Comparison of ENCODE assay signal across 24 mouse cellular contexts in the genomic region with DNA sequence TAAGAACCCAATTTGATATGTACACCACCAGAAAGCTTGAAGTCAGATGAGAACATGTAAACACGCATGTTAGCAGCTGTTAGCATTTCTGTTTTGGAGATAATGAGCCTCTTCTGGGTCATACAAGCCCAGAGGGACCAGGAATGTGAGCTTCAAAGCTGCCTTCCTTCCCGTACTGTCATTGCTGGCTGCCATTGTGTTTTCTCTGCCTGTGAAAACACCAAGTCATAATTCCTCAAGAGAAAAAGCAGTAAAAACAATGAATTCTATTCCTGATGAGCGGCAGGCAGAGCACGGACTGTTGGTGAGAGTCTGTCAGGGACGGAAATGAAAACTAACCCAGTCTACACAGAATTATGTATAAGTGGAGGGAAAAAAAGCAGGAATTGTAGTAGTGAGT. TPM values are rescaled to one million over a fixed set of nuclear protein-coding genes. Genes with fewer than 3 reads are reported as not detected.
DNase-seq lines count a peak whose midpoint lies in the region; ATAC-seq lines count a peak whose summit lies in the region.
"Had no signal": no experiment of that assay in that cellular context is flagged by ENCODE, and none has a peak within 500 bp of the region (broad histone marks: within the 10 kb centered on the region; RNA-seq: fewer than 3 reads in every experiment).

No protein-coding gene starts in this region.

- no peaks in the 10 kb centered on the region for H3K9me3 ChIP-seq in embryonic facial prominence, embryonic 13.5 days
- H3K9me3 ChIP-seq in embryonic facial prominence, embryonic 10.5 days = no peaks in the 10 kb centered on the region
- H3K9me3 ChIP-seq in kidney, embryonic 14.5 days (ENCODE audit: control insufficient read depth, low read length) = no peaks in the 10 kb centered on the region
- H3K9me3 ChIP-seq in midbrain, embryonic 16.5 days (replicated peaks; ENCODE audit: control insufficient read depth, low read length, poor library complexity, severe bottlenecking) = no peaks in the 10 kb centered on the region
- H3K9me3 ChIP-seq in forebrain, embryonic 10.5 days = no peaks in the 10 kb centered on the region
- H3K9me3 ChIP-seq: G1E; heart, embryonic 12.5 days; liver, embryonic 12.5 days; neural tube, embryonic 12.5 days had no signal

- ATAC-seq in embryonic facial prominence, embryonic 13.5 days (ENCODE audit: insufficient number of reproducible peaks, insufficient read depth, low FRiP score, low TSS enrichment, low read depth) = no peak
- ATAC-seq in kidney, embryonic 14.5 days (ENCODE audit: low FRiP score, low TSS enrichment) = no peak
- ATAC-seq in midbrain, embryonic 16.5 days = no peak
- ATAC-seq: CD4-positive, CD25-positive, alpha-beta regulatory T cell, adult 4 months; forebrain, postnatal 0 days; intestine, postnatal 0 days; liver, embryonic 12.5 days had no signal

- no peaks in the 10 kb centered on the region for H3K27me3 ChIP-seq in embryonic facial prominence, embryonic 13.5 days
- H3K27me3 ChIP-seq in embryonic facial prominence, embryonic 10.5 days (replicated peaks; ENCODE audit: low read depth, poor library complexity, severe bottlenecking) = no peaks in the 10 kb centered on the region
- H3K27me3 ChIP-seq in kidney, embryonic 14.5 days (ENCODE audit: control insufficient read depth, insufficient read depth, low read length) = no peaks in the 10 kb centered on the region
- H3K27me3 ChIP-seq in midbrain, embryonic 16.5 days (ENCODE audit: control insufficient read depth, insufficient read depth, low read depth, low read length) = no peaks in the 10 kb centered on the region
- H3K27me3 ChIP-seq in forebrain, embryonic 10.5 days (ENCODE audit: poor library complexity, severe bottlenecking) = no peaks in the 10 kb centered on the region
- H3K27me3 ChIP-seq: heart, embryonic 12.5 days; liver, embryonic 12.5 days; neural tube, embryonic 12.5 days had no signal

- H3K36me3 ChIP-seq in embryonic facial prominence, embryonic 13.5 days = no peaks in the 10 kb centered on the region
- H3K36me3 ChIP-seq in embryonic facial prominence, embryonic 10.5 days (replicated peaks) = peaks cover 24% of the 10 kb centered on the region
- no peaks in the 10 kb centered on the region; the same call in 1 of the 2 replicates for H3K36me3 ChIP-seq in kidney, embryonic 14.5 days (ENCODE audit: control insufficient read depth, insufficient read depth, low read length)
- H3K36me3 ChIP-seq in midbrain, embryonic 16.5 days (ENCODE audit: control insufficient read depth, insufficient read depth, low read length) = no peaks in the 10 kb centered on the region
- H3K36me3 ChIP-seq in forebrain, embryonic 10.5 days (replicated peaks) = peaks cover 25% of the 10 kb centered on the region
- H3K36me3 ChIP-seq: G1E; heart, embryonic 12.5 days; neural tube, embryonic 12.5 days had no signal

- WGBS in embryonic facial prominence, embryonic 13.5 days = 68% methylated on average over 5 of the region's 5 CpGs
- 80% methylated on average over 5 of the region's 5 CpGs for WGBS in embryonic facial prominence, embryonic 10.5 days
- WGBS in kidney, embryonic 14.5 days = 57% methylated on average over 5 of the region's 5 CpGs
- 68% methylated on average over 5 of the region's 5 CpGs for WGBS in midbrain, embryonic 16.5 days
- 91% methylated on average over 5 of the region's 5 CpGs for WGBS in forebrain, embryonic 10.5 days

- DNase-seq in embryonic facial prominence, embryonic 10.5 days (ENCODE audit: low spot score) = no peak
- peak; percentile 27 for DNase-seq in heart, postnatal 4 days
- DNase-seq in heart, postnatal 25 days (ENCODE audit: low spot score) = no peak
- DNase-seq in kidney, postnatal 4 days = peak; percentile 25 to 53
- DNase-seq in forebrain, embryonic 10.5 days (ENCODE audit: extremely low spot score, low spot score) = no peak
- DNase-seq: cerebellum, postnatal 14 days; embryo, embryonic 11 days; forebrain, postnatal 0 days; lung, embryonic 14.5 days; lung, postnatal 4 days; right cerebral cortex, postnatal 4 days; thymus, postnatal 25 days had no signal

- intact Hi-C loops in heart, postnatal 25 days (cut with DNase I) = loop anchor here (5.0 kb wide), 1 partner anchor 42 kb away; no protein-coding TSS in a partner anchor

- H3K4me1 ChIP-seq in embryonic facial prominence, embryonic 13.5 days = peaks cover 26% of the 10 kb centered on the region
- H3K4me1 ChIP-seq in embryonic facial prominence, embryonic 10.5 days = peaks cover 20% of the 10 kb centered on the region
- H3K4me1 ChIP-seq in kidney, embryonic 14.5 days (ENCODE audit: control insufficient read depth, insufficient read depth, low read length) = peaks cover 3% of the 10 kb centered on the region; the same call in 1 of the 2 replicates
- H3K4me1 ChIP-seq in midbrain, embryonic 16.5 days (ENCODE audit: control insufficient read depth, insufficient read depth, low read length) = 0 out of 2 replicates have a peak, but pooled peaks cover 2% of the 10 kb centered on the region
- peaks cover 10% of the 10 kb centered on the region; the same call in 1 of the 2 replicates for H3K4me1 ChIP-seq in forebrain, embryonic 10.5 days
- H3K4me1 ChIP-seq: liver, embryonic 12.5 days had no signal

- H3K27ac ChIP-seq in embryonic facial prominence, embryonic 13.5 days = peak overlapping the region; percentile 28; the same call in 1 of the 2 replicates
- no peak overlapping the region for H3K27ac ChIP-seq in embryonic facial prominence, embryonic 10.5 days (replicated peaks)
- H3K27ac ChIP-seq in kidney, embryonic 14.5 days (ENCODE audit: low read depth, low read length) = no peak overlapping the region
- H3K27ac ChIP-seq in midbrain, embryonic 16.5 days (ENCODE audit: low read length) = 0 out of 2 replicates have a peak overlapping the region, but pooled peaks have one; percentile 8
- no peak overlapping the region for H3K27ac ChIP-seq in forebrain, embryonic 10.5 days
- H3K27ac ChIP-seq: left cerebral cortex, adult 2 months; liver, embryonic 12.5 days; neural tube, embryonic 12.5 days had no signal

- H3K4me3 ChIP-seq in embryonic facial prominence, embryonic 13.5 days = no peak overlapping the region
- no peak overlapping the region for H3K4me3 ChIP-seq in embryonic facial prominence, embryonic 10.5 days
- no peak overlapping the region for H3K4me3 ChIP-seq in kidney, embryonic 14.5 days (ENCODE audit: low read length)
- no peak overlapping the region for H3K4me3 ChIP-seq in midbrain, embryonic 16.5 days (ENCODE audit: low read depth, low read length)
- H3K4me3 ChIP-seq in forebrain, embryonic 10.5 days = no peak overlapping the region
- H3K4me3 ChIP-seq: erythroblast, embryonic 14.5 days; heart, embryonic 12.5 days; left cerebral cortex, adult 2 months; liver, embryonic 12.5 days; neural tube, embryonic 12.5 days had no signal

- no peak overlapping the region for H3K4me2 ChIP-seq in embryonic facial prominence, embryonic 13.5 days
- H3K4me2 ChIP-seq in kidney, embryonic 14.5 days (replicated peaks; ENCODE audit: low read depth, low read length) = no peak overlapping the region
- H3K4me2 ChIP-seq in midbrain, embryonic 16.5 days (ENCODE audit: low read length) = no peak overlapping the region
- H3K4me2 ChIP-seq: heart, embryonic 12.5 days; hindbrain, embryonic 14.5 days; liver, embryonic 12.5 days; lung, embryonic 14.5 days; neural tube, embryonic 12.5 days had no signal

- no peak overlapping the region for H3K9ac ChIP-seq in embryonic facial prominence, embryonic 13.5 days
- H3K9ac ChIP-seq in kidney, embryonic 14.5 days (ENCODE audit: low read depth, low read length) = no peak overlapping the region
- H3K9ac ChIP-seq in midbrain, embryonic 16.5 days (ENCODE audit: low read depth, low read length) = no peak overlapping the region
- H3K9ac ChIP-seq: forebrain, postnatal 0 days; heart, embryonic 12.5 days; hindbrain, embryonic 14.5 days; liver, embryonic 12.5 days; lung, embryonic 14.5 days; neural tube, embryonic 12.5 days had no signal

RNA-seq across cellular contexts. Expression of gene Kctd7, which starts 20.4 kb away (rescaled TPM):
- polyA plus RNA-seq in embryonic facial prominence, embryonic 13.5 days (2015; fragmentation: Nextera tagmentation; extraction: Ambion mirVana) = 6.1 and 7.2 TPM in 2 replicates
- 4.7 and 5.1 TPM in 2 replicates for polyA plus RNA-seq in embryonic facial prominence, embryonic 10.5 days (2016; fragmentation: Nextera tagmentation; extraction: Ambion mirVana)
- total RNA-seq in heart, postnatal 4 days (2021) = 1 to 10 TPM; 4.4 to 4.6 TPM
- total RNA-seq in heart, postnatal 25 days (2021) = 1 to 10 TPM; 2.0 to 2.6 TPM
- 2.2 and 4.3 TPM in 2 replicates for polyA plus RNA-seq in kidney, embryonic 14.5 days (2014; fragmentation: Nextera tagmentation; extraction: Ambion mirVana)
- 20.2 and 21.4 TPM in 2 replicates for polyA plus RNA-seq in midbrain, embryonic 16.5 days (2015; fragmentation: Nextera tagmentation; extraction: Ambion mirVana)
- 3.6 and 3.9 TPM in 2 replicates for polyA plus RNA-seq in forebrain, embryonic 10.5 days (2016; fragmentation: Nextera tagmentation; extraction: Ambion mirVana)

RNA-seq across cellular contexts. Expression of gene Rabgef1, which starts 47.3 kb away (rescaled TPM):
- polyA plus RNA-seq in embryonic facial prominence, embryonic 13.5 days (2015; fragmentation: Nextera tagmentation; extraction: Ambion mirVana) = 25.8 and 28.0 TPM in 2 replicates
- polyA plus RNA-seq in embryonic facial prominence, embryonic 10.5 days (2016; fragmentation: Nextera tagmentation; extraction: Ambion mirVana) = 26.2 and 27.2 TPM in 2 replicates
- total RNA-seq in heart, postnatal 4 days (2021) = 10 to 100 TPM; 19.4 to 23.5 TPM
- total RNA-seq in heart, postnatal 25 days (2021) = 10 to 100 TPM; 18.5 to 20.2 TPM
- 21.0 and 26.7 TPM in 2 replicates for polyA plus RNA-seq in kidney, embryonic 14.5 days (2014; fragmentation: Nextera tagmentation; extraction: Ambion mirVana)
- 46.7 and 48.7 TPM in 2 replicates for polyA plus RNA-seq in midbrain, embryonic 16.5 days (2015; fragmentation: Nextera tagmentation; extraction: Ambion mirVana)
- 23.3 and 25.4 TPM in 2 replicates for polyA plus RNA-seq in forebrain, embryonic 10.5 days (2016; fragmentation: Nextera tagmentation; extraction: Ambion mirVana)

RNA-seq across cellular contexts. Expression of gene Tpst1, which starts 51.1 kb away (rescaled TPM):
- 87.3 and 98.5 TPM in 2 replicates for polyA plus RNA-seq in embryonic facial prominence, embryonic 13.5 days (2015; fragmentation: Nextera tagmentation; extraction: Ambion mirVana)
- polyA plus RNA-seq in embryonic facial prominence, embryonic 10.5 days (2016; fragmentation: Nextera tagmentation; extraction: Ambion mirVana) = 52.3 and 55.6 TPM in 2 replicates
- total RNA-seq in heart, postnatal 4 days (2021) = 10 to 100 TPM; 15.7 to 16.9 TPM
- 10 to 100 TPM; 10.7 to 13.7 TPM for total RNA-seq in heart, postnatal 25 days (2021)
- polyA plus RNA-seq in kidney, embryonic 14.5 days (2014; fragmentation: Nextera tagmentation; extraction: Ambion mirVana) = 61.8 and 70.7 TPM in 2 replicates
- 52.9 and 56.8 TPM in 2 replicates for polyA plus RNA-seq in midbrain, embryonic 16.5 days (2015; fragmentation: Nextera tagmentation; extraction: Ambion mirVana)
- 54.9 and 57.0 TPM in 2 replicates for polyA plus RNA-seq in forebrain, embryonic 10.5 days (2016; fragmentation: Nextera tagmentation; extraction: Ambion mirVana)
- polyA plus RNA-seq: G1E had no signal

Comparison
In these comparisons a context has a peak if more than half of its experiments do, and no peak if none do; other contexts are left out.
1. H3K27ac ChIP-seq: peak in embryonic facial prominence, embryonic 13.5 days (single experiment) and midbrain, embryonic 16.5 days (single experiment); none in embryonic facial prominence, embryonic 10.5 days (single experiment), kidney, embryonic 14.5 days (single experiment) and forebrain, embryonic 10.5 days (single experiment).
2. DNase-seq: peak in heart, postnatal 4 days (single experiment) and kidney, postnatal 4 days (2 of 2); none in embryonic facial prominence, embryonic 10.5 days (single experiment), heart, postnatal 25 days (single experiment) and forebrain, embryonic 10.5 days (single experiment).